Mouse (Mus musculus): ENCODE measurements around the gene Dffa. TPM values are rescaled to one million over a fixed set of nuclear protein-coding genes. Genes with fewer than 3 reads are reported as not detected.

Dffa gene
- polyA plus RNA-seq, 2 experiments: 13.1 to 13.2 TPM

DNA sequence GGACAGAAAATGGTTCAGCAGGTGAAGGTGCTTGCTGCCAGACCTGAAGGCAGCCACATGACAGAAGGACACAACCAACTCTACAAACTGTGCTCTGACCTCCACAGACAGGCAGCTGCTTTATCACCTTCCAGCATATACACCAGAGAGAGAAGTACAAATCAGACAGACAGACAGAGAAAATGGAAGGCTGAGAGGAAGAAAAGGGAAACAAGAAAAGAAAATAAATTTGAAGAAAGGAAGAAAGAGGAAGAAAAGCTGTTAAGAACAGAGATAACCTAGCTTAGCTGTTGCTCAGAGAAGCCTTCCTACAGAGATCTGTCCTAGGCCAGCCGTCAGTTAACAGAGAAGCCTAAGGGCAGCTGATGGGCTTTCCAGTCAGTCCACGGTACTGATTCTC is 55.3 kb downstream of the Dffa start:
- Histone ChIP-seq H3K27me3 (ENCODE audit: control insufficient read depth, insufficient read depth, low read length) (no peaks in the 10 kb centered on the region), H3K36me3 (replicated peaks; ENCODE audit: control insufficient read depth, insufficient read depth, low read depth) (peaks cover 30% of the 10 kb centered on the region), H3K27ac (no peak overlapping the region), H3K4me1 (replicated peaks; ENCODE audit: control insufficient read depth in 2 of 2, insufficient read depth in 2 of 2, low read length in 1 of 2) (no peaks in the 10 kb centered on the region), H3K9ac (replicated peaks) (no peak overlapping the region), H3K9me3 (ENCODE audit: control insufficient read depth, low read length) (no peaks in the 10 kb centered on the region), H3K4me2 (ENCODE audit: low read depth) (no peak overlapping the region), H3K4me3 (ENCODE audit: insufficient read depth in 1 of 2, low read depth in 2 of 2, low read length in 2 of 2) (no peak overlapping the region)
- ATAC-seq (ENCODE audit: insufficient read depth) (no peak), DNase-seq (ENCODE audit: low read depth in 3 of 3, low spot score in 3 of 3) (no peak)
- TF ChIP-seq EP300 (IDR thresholded peaks at IDR 0.05; ENCODE audit: low read depth) (no peak), CTCF (IDR thresholded peaks at IDR 0.05; ENCODE audit: low read depth) (no peak)
- WGBS (ENCODE audit: insufficient replicate concordance): 78% methylated on average over 2 of the region's 2 CpGs

DNA sequence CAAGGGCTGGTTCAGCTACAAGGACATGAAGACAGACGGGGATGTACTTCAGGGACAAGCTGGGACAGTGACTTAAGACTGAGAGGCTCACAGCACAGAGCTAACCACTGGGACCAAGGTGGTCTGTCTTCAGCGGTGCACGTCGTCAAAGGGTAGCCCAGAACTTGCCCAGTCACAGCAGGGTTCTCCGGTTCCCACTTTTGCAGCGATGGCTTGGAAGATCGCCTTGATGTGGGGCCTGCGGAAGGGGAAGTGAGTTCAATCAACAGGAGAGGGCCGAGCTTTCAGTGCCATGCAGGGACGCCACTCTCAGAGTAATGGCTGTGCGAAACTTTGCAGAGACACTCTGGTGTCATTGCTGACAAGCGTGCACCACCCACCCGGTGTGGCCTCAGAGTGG is 55.9 kb downstream of the Dffa start:
- no peak overlapping the region for H3K4me2 ChIP-seq (ENCODE audit: low read depth)
- no peaks in the 10 kb centered on the region for H3K4me1 ChIP-seq (replicated peaks; ENCODE audit: control insufficient read depth in 2 of 2, insufficient read depth in 2 of 2, low read length in 1 of 2)
- no peak overlapping the region for H3K9ac ChIP-seq (replicated peaks)
- H3K27ac ChIP-seq: no peak overlapping the region
- no peak overlapping the region for H3K4me3 ChIP-seq (ENCODE audit: insufficient read depth in 1 of 2, low read depth in 2 of 2, low read length in 2 of 2)
- WGBS (ENCODE audit: insufficient replicate concordance): 80% methylated on average over 13 of the region's 13 CpGs
- peaks cover 27% of the 10 kb centered on the region for H3K36me3 ChIP-seq (replicated peaks; ENCODE audit: control insufficient read depth, insufficient read depth, low read depth)
- H3K9me3 ChIP-seq (ENCODE audit: control insufficient read depth, low read length): no peaks in the 10 kb centered on the region
- DNase-seq (ENCODE audit: low read depth in 3 of 3, low spot score in 3 of 3) (no peak), ATAC-seq (ENCODE audit: insufficient read depth) (no peak)
- TF ChIP-seq CTCF (IDR thresholded peaks at IDR 0.05; ENCODE audit: low read depth) (no peak), EP300 (IDR thresholded peaks at IDR 0.05; ENCODE audit: low read depth) (no peak)
- H3K27me3 ChIP-seq (ENCODE audit: control insufficient read depth, insufficient read depth, low read length): no peaks in the 10 kb centered on the region

DNA sequence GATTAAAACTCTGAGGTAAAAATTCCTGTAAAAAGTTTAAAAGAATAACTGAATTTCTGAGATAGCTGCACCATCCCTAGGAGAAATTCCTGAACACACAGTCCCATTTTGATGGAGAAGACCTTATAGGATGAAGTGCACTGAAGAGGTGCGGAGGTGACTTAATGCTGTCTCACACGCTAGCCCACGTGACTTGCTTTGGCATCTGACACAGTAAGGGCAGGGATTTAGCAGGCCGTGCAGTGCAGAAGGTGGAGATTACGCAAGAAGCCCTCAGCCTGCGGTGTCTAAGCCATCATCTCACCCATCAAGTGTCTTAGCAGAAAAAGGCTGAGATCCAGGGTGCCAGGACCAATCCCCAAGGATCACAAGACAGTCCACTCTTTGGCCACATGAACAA is 57.2 kb downstream of the Dffa start:
- H3K4me1 ChIP-seq (replicated peaks; ENCODE audit: control insufficient read depth in 2 of 2, insufficient read depth in 2 of 2, low read length in 1 of 2): peaks cover 0 to 4% of the 10 kb centered on the region in 2 experiments; a peak in 2 of 4 replicates
- no peaks in the 10 kb centered on the region for H3K27me3 ChIP-seq (ENCODE audit: control insufficient read depth, insufficient read depth, low read length)
- 78% methylated on average over 6 of the region's 6 CpGs for WGBS (ENCODE audit: insufficient replicate concordance)
- H3K9me3 ChIP-seq (ENCODE audit: control insufficient read depth, low read length): no peaks in the 10 kb centered on the region
- H3K36me3 ChIP-seq (replicated peaks; ENCODE audit: control insufficient read depth, insufficient read depth, low read depth): peaks cover 16% of the 10 kb centered on the region
- no peak overlapping the region for H3K9ac ChIP-seq (replicated peaks)
- H3K4me2 ChIP-seq (ENCODE audit: low read depth): no peak overlapping the region
- TF ChIP-seq EP300 (IDR thresholded peaks at IDR 0.05; ENCODE audit: low read depth): no peak
- no peak for TF ChIP-seq CTCF (IDR thresholded peaks at IDR 0.05; ENCODE audit: low read depth)
- ATAC-seq (ENCODE audit: insufficient read depth) (no peak), DNase-seq (ENCODE audit: low read depth in 3 of 3, low spot score in 3 of 3) (no peak)
- H3K4me3 ChIP-seq (ENCODE audit: insufficient read depth in 1 of 2, low read depth in 2 of 2, low read length in 2 of 2): no peak overlapping the region
- no peak overlapping the region for H3K27ac ChIP-seq

DNA sequence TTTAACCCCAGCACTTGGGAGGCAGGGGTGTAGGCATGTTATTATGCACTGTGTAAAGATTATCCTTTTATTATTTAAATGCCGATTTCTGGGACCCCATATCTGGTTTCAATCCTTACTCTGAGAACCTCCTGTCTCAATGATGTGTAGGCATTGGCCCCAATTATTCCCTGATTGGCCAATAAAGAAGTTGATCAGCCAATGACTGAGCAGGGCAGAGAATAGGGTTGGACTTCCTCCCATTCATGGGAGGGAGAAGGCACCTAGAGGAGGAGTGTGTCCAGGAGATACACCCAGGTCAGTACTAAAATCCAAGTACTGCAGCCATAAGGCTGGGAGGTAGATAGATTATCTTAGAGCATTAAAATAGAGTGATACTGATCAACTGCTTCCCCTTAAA is 59.2 kb downstream of the Dffa start:
- TF ChIP-seq CTCF (IDR thresholded peaks at IDR 0.05; ENCODE audit: low read depth): no peak
- no peak for TF ChIP-seq EP300 (IDR thresholded peaks at IDR 0.05; ENCODE audit: low read depth)
- Histone ChIP-seq H3K4me2 (ENCODE audit: low read depth) (no peak overlapping the region), H3K27ac (no peak overlapping the region), H3K4me3 (ENCODE audit: insufficient read depth in 1 of 2, low read depth in 2 of 2, low read length in 2 of 2) (no peak overlapping the region), H3K36me3 (replicated peaks; ENCODE audit: control insufficient read depth, insufficient read depth, low read depth) (peaks cover 6% of the 10 kb centered on the region), H3K9me3 (ENCODE audit: control insufficient read depth, low read length) (no peaks in the 10 kb centered on the region), H3K9ac (replicated peaks) (no peak overlapping the region), H3K27me3 (ENCODE audit: control insufficient read depth, insufficient read depth, low read length) (no peaks in the 10 kb centered on the region), H3K4me1 (replicated peaks; ENCODE audit: control insufficient read depth in 2 of 2, insufficient read depth in 2 of 2, low read length in 1 of 2) (peaks cover 4 to 10% of the 10 kb centered on the region in 2 experiments; a peak in 3 of 4 replicates)
- no peak for ATAC-seq (ENCODE audit: insufficient read depth)
- WGBS (ENCODE audit: insufficient replicate concordance): 68% methylated on average over 1 of the region's 1 CpGs
- DNase-seq (ENCODE audit: low read depth in 3 of 3, low spot score in 3 of 3): no peak

- Histone ChIP-seq H3K27me3 (ENCODE audit: control insufficient read depth, insufficient read depth, low read length) (no peaks in the 10 kb centered on the region), H3K4me2 (ENCODE audit: low read depth) (no peak overlapping the region), H3K27ac (no peak overlapping the region), H3K36me3 (replicated peaks; ENCODE audit: control insufficient read depth, insufficient read depth, low read depth) (peaks cover 6% of the 10 kb centered on the region), H3K4me3 (ENCODE audit: insufficient read depth in 1 of 2, low read depth in 2 of 2, low read length in 2 of 2) (no peak overlapping the region), H3K4me1 (replicated peaks; ENCODE audit: control insufficient read depth in 2 of 2, insufficient read depth in 2 of 2, low read length in 1 of 2) (peaks cover 4 to 12% of the 10 kb centered on the region in 2 experiments; a peak in 3 of 4 replicates), H3K9me3 (ENCODE audit: control insufficient read depth, low read length) (no peaks in the 10 kb centered on the region), H3K9ac (replicated peaks) (no peak overlapping the region)
- WGBS (ENCODE audit: insufficient replicate concordance): 57% methylated on average over 5 of the region's 5 CpGs
- TF ChIP-seq CTCF (IDR thresholded peaks at IDR 0.05; ENCODE audit: low read depth): peak; percentile 31
- no peak for TF ChIP-seq EP300 (IDR thresholded peaks at IDR 0.05; ENCODE audit: low read depth)
- ATAC-seq (ENCODE audit: insufficient read depth) (no peak), DNase-seq (ENCODE audit: low read depth in 3 of 3, low spot score in 3 of 3) (no peak)
These were observed 60.2 kb downstream of the Dffa start for GRCm38 (mm10) chr4:149164150-149164549.

Measured in liver, embryonic 14.5 days (tissue).